In the genomic region with DNA sequence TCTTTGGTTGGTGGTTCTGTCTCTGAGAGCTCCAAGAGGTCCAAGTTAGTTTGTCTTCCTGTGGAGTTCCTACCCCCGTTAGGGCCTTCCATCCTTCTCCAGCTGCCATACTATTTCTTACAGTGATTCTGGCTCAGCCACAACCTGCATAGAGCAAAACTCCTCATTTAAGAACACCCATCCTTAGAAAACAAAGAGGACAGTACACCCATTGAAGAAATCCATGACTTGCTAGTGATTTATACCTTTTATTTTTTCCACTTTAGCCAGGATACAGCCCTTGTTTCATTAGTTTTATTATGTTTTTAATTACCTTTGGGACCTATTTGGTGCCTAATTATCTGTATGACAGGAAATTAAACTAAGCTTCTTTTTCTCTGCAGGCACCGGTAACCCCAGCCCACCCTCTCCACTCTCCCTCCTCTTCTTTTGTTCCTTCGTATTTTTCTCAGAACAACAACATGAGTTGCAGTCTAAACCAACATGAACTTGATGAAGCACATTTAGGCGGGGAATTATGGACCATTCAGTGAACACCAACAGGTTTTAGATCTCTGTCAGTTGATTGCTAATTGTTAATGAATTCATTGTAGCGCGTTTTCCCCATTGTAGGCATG, we compare ENCODE assay signal across 16 mouse cellular contexts.
"Had no signal": no experiment of that assay in that cellular context is flagged by ENCODE, and none has a peak within 500 bp of the region (broad histone marks: within the 10 kb centered on the region; RNA-seq: fewer than 3 reads in every experiment).

No protein-coding gene starts in this region.

- H3K36me3 ChIP-seq: kidney, embryonic 15.5 days; limb, embryonic 12.5 days; liver, embryonic 13.5 days; lung, embryonic 15.5 days; midbrain, embryonic 15.5 days had no signal

- DNase-seq: kidney, adult 2 months; kidney, postnatal 25 days; layer of hippocampus, postnatal 36 days; liver; liver, embryonic 13.5 days; liver, postnatal 0 days; lung, postnatal 14 days; thymus, postnatal 14 days had no signal

- H3K4me2 ChIP-seq: kidney, embryonic 15.5 days; limb, embryonic 12.5 days; liver, embryonic 13.5 days; lung, embryonic 15.5 days; midbrain, embryonic 11.5 days; midbrain, embryonic 15.5 days had no signal

- ATAC-seq: liver, postnatal 0 days; midbrain, embryonic 15.5 days had no signal

- H3K4me1 ChIP-seq: kidney, embryonic 15.5 days; limb, embryonic 12.5 days; liver, embryonic 13.5 days; lung, embryonic 15.5 days; megakaryocyte, embryonic 14.5 days had no signal

- H3K4me3 ChIP-seq: kidney, embryonic 15.5 days; limb, embryonic 12.5 days; liver, embryonic 13.5 days; lung, embryonic 15.5 days; megakaryocyte, embryonic 14.5 days; midbrain, embryonic 15.5 days had no signal

- H3K9me3 ChIP-seq: kidney, embryonic 15.5 days; limb, embryonic 12.5 days; liver, embryonic 13.5 days; lung, embryonic 15.5 days; midbrain, embryonic 15.5 days had no signal

- H3K9ac ChIP-seq: kidney, embryonic 15.5 days; limb, embryonic 12.5 days; liver, embryonic 13.5 days; liver, postnatal 0 days; lung, embryonic 15.5 days; midbrain, embryonic 15.5 days had no signal

- H3K27me3 ChIP-seq: kidney, embryonic 15.5 days; limb, embryonic 12.5 days; liver, embryonic 13.5 days; lung, embryonic 15.5 days; megakaryocyte, embryonic 14.5 days; midbrain, embryonic 15.5 days had no signal

- H3K27ac ChIP-seq: kidney, embryonic 15.5 days; limb, embryonic 12.5 days; liver, embryonic 13.5 days; lung, embryonic 15.5 days; macrophage; midbrain, embryonic 15.5 days; stomach, postnatal 0 days had no signal
